Mouse (Mus musculus) WW6 (cell line): Measurements from ENCODE around the gene Ptdss2.
A peak's percentile ranks its signal among the peaks of the same experiment; 100 is the strongest.

Experiments used
- DNase-seq: peaks from one replicate; pipeline ENCODE4 v3.0.0-alpha.2; 2013; ENCODE audit warnings: low read depth, low spot score

Gene Ptdss2

GRCm38 (mm10) chr7:141122245-141122644, at the start of gene Ptdss2:
Gene Ptdss2 (plus strand): TSS chr7:141122382.
- DNase-seq, result peak; percentile 65

DNA sequence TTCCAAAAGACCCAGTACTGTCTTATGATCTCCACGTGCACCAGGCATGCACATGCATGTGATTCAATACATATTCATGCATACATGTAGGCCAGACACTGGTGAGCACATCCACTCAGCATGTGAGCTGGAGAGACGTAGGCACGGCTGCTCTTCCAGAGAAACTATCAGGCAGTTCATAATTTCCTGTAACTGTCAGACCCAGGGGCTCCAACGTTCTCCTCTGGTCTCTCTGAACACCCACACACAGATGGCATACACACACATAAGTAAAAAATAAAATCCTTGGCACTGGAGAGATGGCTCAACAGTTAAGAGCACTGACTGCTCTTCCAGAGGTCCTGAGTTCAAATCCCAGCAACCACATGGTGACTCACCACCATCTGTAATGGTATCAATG, 48.4 kb upstream of the Ptdss2 start:
- DNase-seq, result no peak

DNA sequence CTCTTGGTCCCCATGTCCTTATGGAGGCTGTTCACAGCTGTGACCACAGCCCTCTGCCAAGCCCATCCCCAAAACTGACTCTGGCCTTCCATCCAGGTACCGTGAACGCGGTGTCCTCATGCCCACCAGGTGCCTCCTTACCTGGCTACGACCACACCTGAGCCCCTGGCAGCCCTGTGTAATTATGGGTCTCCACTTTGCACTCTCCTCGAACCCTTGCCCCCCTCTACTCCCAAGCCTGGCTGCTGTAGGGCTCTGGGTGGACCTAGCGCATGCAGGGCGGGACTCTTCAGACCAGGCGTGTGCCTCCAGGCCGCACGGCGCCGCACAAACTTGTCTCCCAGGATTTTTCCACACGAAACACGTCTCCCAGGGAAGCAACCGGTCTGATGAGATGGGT, 44.3 kb upstream of the Ptdss2 start, which contains the start of gene Pkp3:
Gene Pkp3 (plus strand): TSS at position 378 of the 400 bp plus-strand sequence.
- no peak for DNase-seq

- no peak for DNase-seq
Measured at GRCm38 (mm10) chr7:141078876-141079275, 43.3 kb upstream of the Ptdss2 start.

DNA sequence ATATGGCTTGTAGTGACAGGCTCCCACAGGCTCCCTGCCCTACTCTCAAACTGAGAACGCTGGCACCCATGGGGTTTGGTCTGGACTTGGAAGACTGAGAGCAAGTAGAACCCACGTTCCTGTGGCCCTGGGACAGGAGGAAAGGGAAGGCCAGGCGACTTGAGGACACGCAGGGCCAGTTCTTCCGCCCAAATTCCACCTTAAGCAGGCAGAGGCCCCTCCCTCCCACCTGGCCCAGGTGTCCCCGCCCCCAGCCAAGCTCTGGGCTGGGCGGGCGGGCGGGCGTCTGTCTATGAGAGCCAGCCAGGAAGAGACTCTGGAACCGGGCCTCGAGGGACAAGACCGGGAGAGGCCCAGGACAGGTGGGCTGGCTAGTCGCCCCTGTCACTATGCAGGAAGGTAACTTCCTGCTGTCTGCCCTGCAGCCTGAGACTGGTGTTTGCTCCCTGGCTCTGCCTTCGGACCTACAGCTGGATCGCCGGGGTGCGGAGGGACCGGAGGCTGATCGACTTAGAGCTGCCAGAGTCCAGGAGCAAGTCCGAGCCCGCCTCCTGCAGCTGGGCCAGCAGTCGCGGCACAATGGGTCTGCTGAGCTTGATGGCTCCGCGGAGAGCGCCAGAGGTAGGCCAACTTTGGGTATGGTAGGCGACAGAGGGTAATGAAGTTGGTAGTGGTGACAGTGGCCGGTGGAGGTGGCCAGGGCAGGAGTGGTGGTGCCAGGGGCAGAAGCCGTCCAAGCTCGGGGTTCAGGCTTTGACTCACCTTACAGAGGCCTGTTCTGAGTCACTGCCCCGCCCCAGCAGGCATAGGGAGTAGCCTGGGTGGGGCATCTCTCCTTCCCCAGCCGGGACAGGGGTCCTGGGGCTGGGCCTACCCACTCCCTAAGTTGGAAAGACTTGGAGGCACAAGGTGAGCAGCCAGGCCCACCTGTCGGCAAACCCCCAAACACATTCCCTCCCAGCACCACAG, 42.4 kb upstream of the Ptdss2 start:
- no peak for DNase-seq

DNA sequence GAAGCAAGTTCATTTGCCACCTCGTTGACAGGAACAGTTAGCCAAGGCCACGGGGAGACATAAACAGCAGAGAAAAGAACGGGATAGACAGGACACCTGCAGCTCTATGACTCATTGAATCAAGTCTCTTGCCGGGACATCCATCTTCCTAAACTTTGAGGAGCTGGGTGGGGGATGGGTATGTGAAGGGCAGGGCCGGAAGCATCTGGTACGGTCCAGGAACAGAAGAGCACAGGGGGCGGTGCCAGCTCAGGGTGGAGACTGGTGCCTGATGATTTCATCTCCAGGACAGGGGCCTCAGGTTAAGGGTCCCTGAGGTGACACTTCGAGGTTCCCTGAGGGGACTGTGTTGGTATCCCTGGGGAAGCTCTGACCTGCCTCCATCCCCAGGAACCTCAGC, 34.3 kb upstream of the Ptdss2 start:
- no peak for DNase-seq

- DNase-seq, result no peak
Measured at GRCm38 (mm10) chr7:141088473-141088872, 33.7 kb upstream of the Ptdss2 start.

DNA sequence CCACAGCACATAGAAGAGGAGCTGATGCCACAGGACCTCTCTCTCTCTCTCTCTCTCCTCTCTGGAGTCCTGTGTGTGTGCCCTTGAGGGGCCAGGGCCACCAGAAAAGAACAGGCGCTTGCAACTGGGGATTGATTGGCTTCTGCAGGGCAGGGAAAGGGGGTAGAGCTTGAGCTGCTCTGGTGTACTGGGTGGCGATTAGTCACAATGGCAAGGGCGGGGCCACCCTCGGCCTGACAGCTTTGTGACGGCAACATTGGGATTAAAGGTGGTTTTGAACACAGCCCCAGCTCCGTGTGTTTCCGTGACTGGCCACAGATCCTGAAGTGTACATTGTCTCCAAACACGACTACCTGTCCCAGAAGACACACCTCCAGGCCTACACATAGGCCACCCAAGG, 32.0 kb upstream of the Ptdss2 start:
- DNase-seq, result no peak

DNA sequence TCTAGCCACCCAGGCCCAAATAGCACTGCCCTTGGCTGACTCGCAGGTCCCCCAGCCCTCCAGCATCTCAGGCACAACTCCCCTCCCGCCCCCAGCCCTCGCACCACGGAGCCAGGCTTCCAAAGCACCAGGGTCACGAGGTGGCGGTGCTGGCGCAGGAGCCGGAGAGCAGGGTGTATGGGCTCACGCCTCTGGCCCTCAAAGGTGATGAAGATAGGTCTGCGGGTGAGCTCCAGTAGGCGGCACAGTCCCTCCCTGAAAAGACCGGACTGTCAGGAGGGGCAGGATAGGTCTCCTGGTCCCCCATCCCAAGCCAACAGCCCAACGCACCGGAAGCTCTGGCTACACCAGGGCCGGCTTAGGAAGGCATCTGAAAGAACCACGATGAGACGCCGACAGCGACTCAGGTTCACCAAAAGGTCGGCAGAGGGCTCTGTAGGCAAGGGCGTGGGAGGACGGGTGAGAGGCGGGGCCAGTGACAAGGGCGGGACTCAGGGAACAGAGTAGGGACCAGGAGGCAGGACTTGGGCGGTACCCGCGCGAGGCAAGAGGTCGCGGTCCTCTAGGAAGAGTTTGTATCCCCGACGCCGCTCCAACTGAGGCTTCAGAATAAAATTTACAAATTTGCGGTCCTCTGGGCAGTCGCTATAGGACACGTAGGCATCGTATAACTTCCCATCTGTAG, 30.0 kb upstream of the Ptdss2 start:
- peak; percentile 76 for DNase-seq

DNA sequence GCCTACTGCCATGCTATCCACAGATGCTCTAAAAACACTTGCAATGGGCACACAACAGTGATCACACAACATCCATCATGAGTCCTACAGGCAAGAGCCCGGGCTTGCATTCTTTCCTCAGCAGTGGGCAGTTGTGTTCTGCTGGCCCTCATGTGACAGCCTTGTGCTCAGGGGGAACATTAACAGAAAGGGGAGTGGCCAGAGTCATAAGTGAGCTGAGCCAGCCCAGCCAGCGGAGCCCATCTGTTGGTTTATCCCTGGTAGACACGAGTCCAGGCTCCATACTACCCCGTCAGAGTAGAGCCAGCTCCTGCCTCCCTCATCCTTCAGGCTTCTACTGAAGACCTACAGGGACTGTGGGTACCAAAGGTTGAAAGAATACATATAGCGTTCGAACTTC, 28.2 kb upstream of the Ptdss2 start:
- no peak for DNase-seq

DNA sequence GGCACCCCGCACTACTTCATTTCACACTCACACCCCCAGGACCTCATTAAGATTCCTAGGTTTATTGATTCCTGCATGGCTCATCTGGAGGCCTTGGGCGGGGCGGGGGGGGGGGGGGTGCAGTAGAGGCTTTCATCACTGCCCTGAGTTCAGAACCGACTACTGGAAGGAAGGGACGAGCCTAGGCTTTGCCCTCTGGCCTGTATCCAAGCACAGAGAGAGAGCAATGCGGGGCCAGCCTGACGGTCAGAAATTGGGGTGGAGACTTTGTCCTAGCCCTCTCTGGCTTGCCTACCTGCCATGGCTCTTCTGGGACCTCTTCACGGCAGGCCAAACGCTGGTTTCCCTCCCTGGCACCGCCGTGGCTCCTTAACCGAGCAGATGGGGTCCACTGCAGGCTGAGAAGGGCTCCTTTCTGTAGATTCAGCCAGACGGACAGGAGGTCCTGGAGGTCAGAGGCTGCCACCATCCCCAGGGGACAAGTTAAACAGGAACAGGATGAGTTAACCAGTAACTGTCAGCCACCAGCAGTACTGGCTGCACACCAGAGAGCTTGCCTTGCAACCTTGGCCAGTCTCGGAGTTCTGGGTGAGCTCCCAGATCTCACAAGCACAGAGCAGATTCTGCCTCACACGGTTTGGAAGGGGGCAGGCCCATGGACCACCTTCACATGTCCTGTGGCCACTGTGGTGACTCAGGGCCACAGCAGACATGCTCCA, 27.5 kb upstream of the Ptdss2 start:
- no peak for DNase-seq

DNA sequence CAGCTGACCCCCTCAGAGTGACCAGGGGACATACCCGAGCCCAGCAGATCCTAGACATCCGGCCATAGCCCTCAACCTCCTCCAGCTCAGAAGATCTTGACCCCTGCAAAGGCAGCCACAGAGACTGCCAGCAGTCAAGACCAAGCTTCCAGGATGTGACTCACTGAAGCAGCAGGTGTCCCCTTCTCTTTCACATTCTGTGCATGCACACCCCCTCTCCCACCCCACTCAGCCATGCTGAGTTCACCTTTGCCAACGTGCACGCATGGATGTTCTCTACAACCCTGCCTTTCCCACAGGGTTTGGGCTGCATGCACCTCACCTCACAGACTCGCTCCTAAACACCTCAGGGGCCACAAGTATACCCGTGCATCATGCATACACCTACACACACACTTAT, 26.2 kb upstream of the Ptdss2 start:
- no peak for DNase-seq

DNA sequence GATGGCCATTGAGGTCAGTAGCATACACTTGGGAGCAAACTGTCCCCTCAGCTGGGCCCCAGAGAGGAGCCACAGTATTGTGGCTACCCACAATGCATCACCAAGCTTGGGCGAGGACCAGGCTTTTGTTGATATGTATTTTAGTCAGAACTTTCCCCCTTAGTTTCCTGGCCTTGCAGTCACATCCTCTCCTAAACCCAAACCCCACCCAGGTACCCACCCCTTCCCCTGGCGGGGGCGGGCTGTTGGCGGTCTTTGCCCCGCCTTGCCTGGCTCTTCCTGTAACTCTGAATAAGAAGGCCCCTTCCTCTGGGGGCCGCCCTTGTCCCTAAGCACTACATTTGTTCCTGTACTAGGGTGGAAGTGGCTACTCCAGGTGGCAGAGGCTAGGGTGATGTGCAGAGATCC, 25.5 kb upstream of the Ptdss2 start:
- no peak for DNase-seq

GRCm38 (mm10) chr7:141097177-141097576, 25.0 kb upstream of the Ptdss2 start:
- DNase-seq, result no peak

- DNase-seq, result peak; percentile 43
Measured at GRCm38 (mm10) chr7:141099911-141100691, 22.1 kb upstream of the Ptdss2 start, which contains the start of gene Sigirr. Gene Sigirr (minus strand): TSS chr7:141100572.

DNA sequence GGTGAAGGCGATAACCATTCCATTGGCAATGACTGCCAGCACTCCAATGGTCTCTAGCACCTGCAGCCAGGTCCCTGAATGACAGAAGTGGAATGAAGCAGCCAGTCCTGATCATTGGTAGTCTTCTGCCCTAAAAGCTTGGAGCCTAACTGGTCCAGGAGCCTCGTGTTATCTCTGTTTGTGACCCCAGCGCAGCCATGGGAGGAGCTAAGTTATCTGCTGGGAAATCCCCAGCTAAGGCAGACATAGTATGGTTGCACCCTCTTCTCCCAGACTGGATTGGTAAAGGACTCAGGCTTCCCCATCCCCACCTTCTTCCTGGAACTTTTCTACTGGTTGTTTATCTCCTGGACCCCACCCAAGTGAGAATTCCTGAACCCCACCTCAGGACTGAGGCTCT, 19.0 kb upstream of the Ptdss2 start:
- DNase-seq, result no peak

DNA sequence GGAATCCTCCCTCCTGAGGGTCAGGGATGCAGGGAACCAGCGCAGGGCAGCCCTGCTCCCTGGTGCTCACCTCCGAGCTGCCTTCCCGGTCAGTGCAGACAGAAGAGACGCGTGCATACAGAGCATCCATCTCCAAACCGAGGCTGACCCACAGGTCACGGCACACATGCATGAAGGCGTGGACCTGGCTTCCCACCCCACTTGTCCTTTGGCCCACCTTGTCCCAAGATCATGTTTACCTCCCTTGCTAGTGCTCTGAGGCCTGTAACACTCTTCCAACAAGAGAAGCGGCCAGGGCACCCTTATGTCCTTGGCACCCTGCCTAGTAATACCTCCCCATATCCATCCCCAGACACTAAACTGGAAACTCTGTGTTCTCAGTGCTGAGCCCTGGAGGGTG, 6.3 kb upstream of the Ptdss2 start:
- DNase-seq, result no peak

DNA sequence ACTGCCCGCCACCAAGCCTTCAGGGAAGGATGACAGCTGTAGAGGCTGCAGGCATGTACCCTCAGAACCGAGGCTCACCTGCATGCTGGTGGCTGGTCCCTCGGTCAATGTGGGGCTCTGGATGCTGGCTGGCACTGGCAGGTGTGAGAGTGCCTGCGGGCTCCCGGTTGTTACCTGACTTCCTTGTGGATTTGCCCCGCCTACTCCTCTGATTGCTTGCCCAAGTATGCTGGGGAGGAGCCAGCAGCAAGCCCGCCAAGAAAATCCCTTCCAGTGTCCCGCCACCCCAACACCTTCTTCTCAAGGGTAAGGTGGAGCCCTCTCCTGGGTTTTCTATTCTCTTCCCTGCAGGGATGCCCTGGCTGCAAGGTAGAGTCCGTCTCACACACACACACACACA, 4.5 kb upstream of the Ptdss2 start, which contains the start of gene Ano9:
Gene Ano9 (minus strand): TSS at position 171 of the 400 bp plus-strand sequence.
- peak; percentile 33 for DNase-seq

GRCm38 (mm10) chr7:141119487-141119886, 2.7 kb upstream of the Ptdss2 start:
- DNase-seq, result no peak

- DNase-seq, result no peak
Measured at GRCm38 (mm10) chr7:141120605-141121004, 1.6 kb upstream of the Ptdss2 start.

DNA sequence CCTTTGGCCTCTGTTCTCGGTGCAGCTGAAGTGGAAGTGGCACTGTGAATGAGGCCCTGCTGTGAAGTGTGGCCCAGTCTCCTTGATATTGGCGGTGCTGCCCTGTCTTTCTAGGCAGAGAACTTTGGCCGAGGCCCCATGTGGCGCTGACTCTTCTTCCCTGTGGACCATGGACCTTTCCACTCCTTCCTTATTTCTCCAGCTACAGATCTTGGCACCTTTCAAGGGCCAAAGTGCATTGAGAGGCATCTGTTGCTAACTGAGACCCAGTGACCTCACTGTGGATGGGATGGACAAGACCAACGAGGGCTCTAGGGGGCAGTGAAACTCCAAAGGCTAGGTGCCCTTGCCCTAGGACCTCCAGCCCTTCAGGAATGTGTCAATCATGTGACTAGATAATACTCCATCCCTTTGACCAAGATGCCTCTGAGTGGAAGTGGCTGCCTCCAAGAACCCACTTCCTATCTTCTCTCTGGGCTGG, 1.1 kb upstream of the Ptdss2 start:
- DNase-seq, result no peak
